Mouse (Mus musculus) bone marrow, adult 2 months (tissue): Measurements from ENCODE around the gene Hmox2.

ENCODE experiments used
- CTCF ChIP-seq: fragments of 200-500 bp; IDR thresholded peaks from 2 replicates; pipeline ENCODE4 v1.5.1; 2011; ENCODE audit warnings: low read length, control low read depth; ENCODE audit not compliant: control insufficient read depth, insufficient read depth
- POLR2A ChIP-seq: fragments of 200-500 bp; IDR thresholded peaks from 2 replicates; pipeline ENCODE4 v1.6.1; 2011; ENCODE audit warnings: low read depth, mild to moderate bottlenecking, control low read depth, low read length, borderline replicate concordance; ENCODE audit not compliant: control insufficient read depth

- no peak for TF ChIP-seq POLR2A
- TF ChIP-seq CTCF = no peak
These were observed 70.5 kb downstream of the Hmox2 start for GRCm38 (mm10) chr16:4796631-4797030.
